Mouse (Mus musculus) forebrain, embryonic 15.5 days (tissue): ENCODE measurements around the gene Tspan5. TPM values are rescaled to one million over a fixed set of nuclear protein-coding genes. Genes with fewer than 3 reads are reported as not detected.

Experiments used
- ATAC-seq: fragments of 200-750 bp; cut with Nextera tagmentation; replicated peaks from 2 replicates; pipeline ENCODE4 v1.8.0; 2017; ENCODE audit warnings: mild to moderate bottlenecking, moderate TSS enrichment, moderate library complexity
- H3K27ac ChIP-seq: fragments of 300-500 bp; sonication (generic); replicated peaks from 2 replicates; pipeline ENCODE4 v1.5.1; 2015; ENCODE audit warnings: mild to moderate bottlenecking, inconsistent platforms
- H3K27me3 ChIP-seq: fragments of 300-500 bp; sonication (generic); 2 replicates; pipeline ENCODE4 v1.6.1; 2015; ENCODE audit warnings: inconsistent platforms
- H3K36me3 ChIP-seq: fragments of 300-500 bp; sonication (generic); 2 replicates; pipeline ENCODE4 v1.6.1; 2015; ENCODE audit warnings: mild to moderate bottlenecking, inconsistent platforms
- H3K4me1 ChIP-seq: fragments of 300-500 bp; sonication (generic); 2 replicates; pipeline ENCODE4 v1.6.1; 2015; ENCODE audit warnings: inconsistent platforms
- H3K4me2 ChIP-seq: fragments of 300-500 bp; sonication (generic); replicated peaks from 2 replicates; pipeline ENCODE4 v1.6.1; 2015; ENCODE audit warnings: mild to moderate bottlenecking, inconsistent platforms
- H3K4me3 ChIP-seq: fragments of 300-500 bp; sonication (generic); 2 replicates; pipeline ENCODE4 v1.5.1; 2015; ENCODE audit warnings: mild to moderate bottlenecking, inconsistent platforms
- H3K9ac ChIP-seq: fragments of 300-500 bp; sonication (generic); replicated peaks from 2 replicates; pipeline ENCODE4 v1.6.1; 2015; ENCODE audit warnings: mild to moderate bottlenecking, inconsistent platforms
- H3K9me3 ChIP-seq: fragments of 300-500 bp; sonication (generic); 2 replicates; pipeline ENCODE4 v1.6.1; 2016; ENCODE audit warnings: inconsistent platforms
- WGBS: fragments of 180-500 bp; shearing (Covaris S2); methylation state at CpG from one replicate; pipeline ENCODE4 v1.1.7; 2015; ENCODE audit warnings: mixed read lengths; 5-methylcytosine and 5-hydroxymethylcytosine counted together
- polyA plus RNA-seq: library from polyadenylated mRNA; unstranded; fragments of >200 nt; fragmentation: Nextera tagmentation; extraction: Ambion mirVana; gene quantifications from 2 replicates; pipeline ENCODE4 v1.2.1, GENCODE M21; 2015

Tspan5 gene
- polyA plus RNA-seq, 1 experiment from 2014 or later, result 104 TPM

GRCm38 (mm10) chr3:138900571-138901141 lies 158.7 kb downstream of the Tspan5 start:
- Histone ChIP-seq H3K4me2 (no peak overlapping the region), H3K36me3 (peaks cover 32% of the 10 kb centered on the region), H3K9me3 (no peaks in the 10 kb centered on the region), H3K4me1 (peaks cover 3% of the 10 kb centered on the region; the same call in 1 of the 2 replicates), H3K27me3 (no peaks in the 10 kb centered on the region), H3K9ac (no peak overlapping the region), H3K27ac (no peak overlapping the region), H3K4me3 (no peak overlapping the region)
- 82% methylated on average over 9 of the region's 9 CpGs for WGBS
- no peak for ATAC-seq

- Histone ChIP-seq H3K4me2 (no peak overlapping the region), H3K4me1 (peaks cover 8% of the 10 kb centered on the region), H3K27me3 (no peaks in the 10 kb centered on the region), H3K4me3 (no peak overlapping the region), H3K9me3 (no peaks in the 10 kb centered on the region), H3K36me3 (peaks cover 3% of the 10 kb centered on the region; the same call in 1 of the 2 replicates), H3K27ac (no peak overlapping the region), H3K9ac (no peak overlapping the region)
- WGBS, result 36% methylated on average over 7 of the region's 7 CpGs
- ATAC-seq, result no peak
Observed at GRCm38 (mm10) chr3:138905678-138906077, 163.7 kb downstream of the Tspan5 start.

GRCm38 (mm10) chr3:138906112-138906880 lies 164.3 kb downstream of the Tspan5 start:
- 31% methylated on average over 17 of the region's 17 CpGs for WGBS
- Histone ChIP-seq H3K27ac (no peak overlapping the region), H3K4me1 (peaks cover 8% of the 10 kb centered on the region), H3K4me3 (no peak overlapping the region), H3K36me3 (peaks cover 3% of the 10 kb centered on the region; the same call in 1 of the 2 replicates), H3K9ac (no peak overlapping the region), H3K27me3 (no peaks in the 10 kb centered on the region), H3K9me3 (no peaks in the 10 kb centered on the region), H3K4me2 (no peak overlapping the region)
- peak; percentile 77 for ATAC-seq

- Histone ChIP-seq H3K4me3 (no peak overlapping the region), H3K27ac (no peak overlapping the region), H3K9me3 (no peaks in the 10 kb centered on the region), H3K4me2 (no peak overlapping the region), H3K4me1 (peaks cover 8% of the 10 kb centered on the region), H3K27me3 (no peaks in the 10 kb centered on the region), H3K36me3 (no peaks in the 10 kb centered on the region), H3K9ac (no peak overlapping the region)
- 60% methylated on average over 2 of the region's 2 CpGs for WGBS
- ATAC-seq, result no peak
Observed at GRCm38 (mm10) chr3:138909313-138909712, 167.3 kb downstream of the Tspan5 start.

- H3K4me3 ChIP-seq, result no peak overlapping the region
- H3K4me2 ChIP-seq, result no peak overlapping the region
- H3K27me3 ChIP-seq, result no peaks in the 10 kb centered on the region
- no peaks in the 10 kb centered on the region for H3K9me3 ChIP-seq
- H3K9ac ChIP-seq, result no peak overlapping the region
- no peaks in the 10 kb centered on the region for H3K4me1 ChIP-seq
- no peak overlapping the region for H3K27ac ChIP-seq
- no peaks in the 10 kb centered on the region for H3K36me3 ChIP-seq
- 91% methylated on average over 8 of the region's 8 CpGs for WGBS
- no peak for ATAC-seq
Observed at GRCm38 (mm10) chr3:138912504-138912903, 170.5 kb downstream of the Tspan5 start.

GRCm38 (mm10) chr3:138914626-138915288 lies 172.8 kb downstream of the Tspan5 start:
- ATAC-seq, result no peak
- 65% methylated on average over 8 of the region's 8 CpGs for WGBS
- Histone ChIP-seq H3K27me3 (no peaks in the 10 kb centered on the region), H3K4me1 (no peaks in the 10 kb centered on the region), H3K4me2 (no peak overlapping the region), H3K9me3 (no peaks in the 10 kb centered on the region), H3K36me3 (no peaks in the 10 kb centered on the region), H3K4me3 (no peak overlapping the region), H3K9ac (no peak overlapping the region), H3K27ac (no peak overlapping the region)

GRCm38 (mm10) chr3:138916591-138916990 lies 174.6 kb downstream of the Tspan5 start:
- Histone ChIP-seq H3K9ac (no peak overlapping the region), H3K4me1 (no peaks in the 10 kb centered on the region), H3K4me3 (no peak overlapping the region), H3K36me3 (no peaks in the 10 kb centered on the region), H3K4me2 (no peak overlapping the region), H3K27me3 (no peaks in the 10 kb centered on the region), H3K27ac (no peak overlapping the region), H3K9me3 (no peaks in the 10 kb centered on the region)
- ATAC-seq, result no peak
- 91% methylated on average over 4 of the region's 4 CpGs for WGBS

GRCm38 (mm10) chr3:138917016-138917415 lies 175.0 kb downstream of the Tspan5 start:
- Histone ChIP-seq H3K4me2 (no peak overlapping the region), H3K36me3 (no peaks in the 10 kb centered on the region), H3K4me1 (no peaks in the 10 kb centered on the region), H3K9me3 (no peaks in the 10 kb centered on the region), H3K4me3 (no peak overlapping the region), H3K27ac (no peak overlapping the region), H3K9ac (no peak overlapping the region), H3K27me3 (no peaks in the 10 kb centered on the region)
- ATAC-seq, result no peak
- WGBS, result 82% methylated on average over 4 of the region's 4 CpGs

GRCm38 (mm10) chr3:138918241-138918640 lies 176.2 kb downstream of the Tspan5 start:
- no peak overlapping the region for H3K4me2 ChIP-seq
- no peak overlapping the region for H3K4me3 ChIP-seq
- no peak for ATAC-seq
- no peak overlapping the region for H3K9ac ChIP-seq
- H3K36me3 ChIP-seq, result no peaks in the 10 kb centered on the region
- no peaks in the 10 kb centered on the region for H3K9me3 ChIP-seq
- no peaks in the 10 kb centered on the region for H3K27me3 ChIP-seq
- 98% methylated on average over 4 of the region's 4 CpGs for WGBS
- no peak overlapping the region for H3K27ac ChIP-seq
- no peaks in the 10 kb centered on the region for H3K4me1 ChIP-seq

- no peak for ATAC-seq
- H3K9me3 ChIP-seq, result no peaks in the 10 kb centered on the region
- no peak overlapping the region for H3K27ac ChIP-seq
- 74% methylated on average over 8 of the region's 8 CpGs for WGBS
- no peak overlapping the region for H3K4me3 ChIP-seq
- H3K36me3 ChIP-seq, result peaks cover 17% of the 10 kb centered on the region
- no peak overlapping the region for H3K9ac ChIP-seq
- H3K4me2 ChIP-seq, result no peak overlapping the region
- no peaks in the 10 kb centered on the region for H3K27me3 ChIP-seq
- H3K4me1 ChIP-seq, result no peaks in the 10 kb centered on the region
Observed at GRCm38 (mm10) chr3:138926161-138926560, 184.2 kb downstream of the Tspan5 start.

- 92% methylated on average over 4 of the region's 4 CpGs for WGBS
- Histone ChIP-seq H3K4me1 (no peaks in the 10 kb centered on the region), H3K9ac (no peak overlapping the region), H3K27me3 (no peaks in the 10 kb centered on the region), H3K9me3 (no peaks in the 10 kb centered on the region), H3K4me2 (no peak overlapping the region), H3K4me3 (no peak overlapping the region), H3K27ac (no peak overlapping the region), H3K36me3 (peaks cover 17% of the 10 kb centered on the region)
- ATAC-seq, result no peak
Observed at GRCm38 (mm10) chr3:138927437-138927836, 185.4 kb downstream of the Tspan5 start.

- no peak for ATAC-seq
- Histone ChIP-seq H3K27me3 (no peaks in the 10 kb centered on the region), H3K27ac (no peak overlapping the region), H3K36me3 (peaks cover 22% of the 10 kb centered on the region), H3K9me3 (no peaks in the 10 kb centered on the region), H3K4me2 (no peak overlapping the region), H3K4me1 (no peaks in the 10 kb centered on the region), H3K4me3 (no peak overlapping the region), H3K9ac (no peak overlapping the region)
- 93% methylated on average over 8 of the region's 8 CpGs for WGBS
Observed at GRCm38 (mm10) chr3:138936780-138937179, 194.8 kb downstream of the Tspan5 start.
